In genomic region chr4:82511524-82511923, GRCm38 (mm10) we compare ENCODE assay signal across 9 mouse cellular contexts.
DNase-seq lines count a peak whose midpoint lies in the region; ATAC-seq lines count a peak whose summit lies in the region.
"Had no signal": no experiment of that assay in that cellular context is flagged by ENCODE, and none has a peak within 500 bp of the region (broad histone marks: within the 10 kb centered on the region; RNA-seq: fewer than 3 reads in every experiment).

No protein-coding gene starts in this region.

- no peaks in the 10 kb centered on the region for H3K36me3 ChIP-seq in intestine, embryonic 14.5 days (ENCODE audit: control insufficient read depth, insufficient read depth, low read length)
- no peaks in the 10 kb centered on the region for H3K36me3 ChIP-seq in liver, embryonic 11.5 days (ENCODE audit: control insufficient read depth, insufficient read depth, low read length)
- H3K36me3 ChIP-seq in neural tube, embryonic 14.5 days (ENCODE audit: control insufficient read depth, insufficient read depth, low read length) = no peaks in the 10 kb centered on the region

- H3K4me2 ChIP-seq in intestine, embryonic 14.5 days (ENCODE audit: low read length) = peak overlapping the region; percentile 93
- H3K4me2 ChIP-seq in liver, embryonic 11.5 days = peak overlapping the region; percentile 93
- peak overlapping the region; percentile 93 for H3K4me2 ChIP-seq in neural tube, embryonic 14.5 days (ENCODE audit: low read depth, low read length)

- 2% methylated on average over 8 of the region's 8 CpGs for WGBS in intestine, embryonic 14.5 days
- WGBS in liver, embryonic 11.5 days = 3% methylated on average over 8 of the region's 8 CpGs
- 0% methylated on average over 8 of the region's 8 CpGs for WGBS in neural tube, embryonic 14.5 days

- no peaks in the 10 kb centered on the region for H3K27me3 ChIP-seq in intestine, embryonic 14.5 days (replicated peaks; ENCODE audit: control insufficient read depth, insufficient read depth, low read length)
- H3K27me3 ChIP-seq in liver, embryonic 11.5 days (replicated peaks; ENCODE audit: control insufficient read depth, insufficient read depth, low read length) = peaks cover 31% of the 10 kb centered on the region
- H3K27me3 ChIP-seq in neural tube, embryonic 14.5 days (ENCODE audit: control insufficient read depth, insufficient read depth, low read length) = no peaks in the 10 kb centered on the region
- H3K27me3 ChIP-seq: CH12.LX had no signal

- peak overlapping the region; percentile 90 for H3K27ac ChIP-seq in intestine, embryonic 14.5 days (ENCODE audit: low read depth)
- H3K27ac ChIP-seq in liver, embryonic 11.5 days (ENCODE audit: low read depth, low read length) = peak overlapping the region; percentile 29; the same call in 1 of the 2 replicates
- H3K27ac ChIP-seq in neural tube, embryonic 14.5 days (ENCODE audit: low read depth, low read length) = peak overlapping the region; percentile 80

- peak; percentile 73 for DNase-seq in gastrocnemius, adult 18-20 months (ENCODE audit: low spot score)
- no peak for DNase-seq in gastrocnemius, postnatal 4 days (ENCODE audit: low spot score in 2 of 2)
- peak; percentile 67 for DNase-seq in cerebellum, adult 8-10 months
- peak; percentile 60 to 67 for DNase-seq in gastrocnemius, adult 8-10 months (ENCODE audit: low spot score in 2 of 2)
- peak; percentile 82 for DNase-seq in intestine, embryonic 14.5 days (ENCODE audit: low spot score)
- DNase-seq in liver, embryonic 11.5 days (ENCODE audit: low spot score) = no peak
- no peak for DNase-seq in urinary bladder, postnatal 36 days (ENCODE audit: low spot score in 2 of 2)

- H3K9ac ChIP-seq in intestine, embryonic 14.5 days (ENCODE audit: low read length) = peak overlapping the region; percentile 66
- H3K9ac ChIP-seq in liver, embryonic 11.5 days (ENCODE audit: low read depth, low read length) = no peak overlapping the region; the same call in 1 of the 2 replicates
- peak overlapping the region; percentile 44; the same call in 1 of the 2 replicates for H3K9ac ChIP-seq in neural tube, embryonic 14.5 days (replicated peaks; ENCODE audit: low read depth, low read length)

- H3K9me3 ChIP-seq in intestine, embryonic 14.5 days (ENCODE audit: control insufficient read depth, low read length) = no peaks in the 10 kb centered on the region
- H3K9me3 ChIP-seq in liver, embryonic 11.5 days (ENCODE audit: control insufficient read depth, low read length) = no peaks in the 10 kb centered on the region
- no peaks in the 10 kb centered on the region for H3K9me3 ChIP-seq in neural tube, embryonic 14.5 days (ENCODE audit: control insufficient read depth, low read length)

- no peak for ATAC-seq in intestine, embryonic 14.5 days (replicated peaks; ENCODE audit: low FRiP score, low TSS enrichment, low read depth)
- ATAC-seq in liver, embryonic 11.5 days (replicated peaks; ENCODE audit: low FRiP score) = no peak
- ATAC-seq in neural tube, embryonic 14.5 days (ENCODE audit: low read depth) = 0 out of 2 replicates have a peak, but pooled peaks have one; percentile 10

- peaks cover 53% of the 10 kb centered on the region for H3K4me1 ChIP-seq in intestine, embryonic 14.5 days (replicated peaks; ENCODE audit: control insufficient read depth, insufficient read depth, low read length)
- H3K4me1 ChIP-seq in liver, embryonic 11.5 days (replicated peaks; ENCODE audit: control insufficient read depth, insufficient read depth, low read length) = no peaks in the 10 kb centered on the region
- peaks cover 7% of the 10 kb centered on the region for H3K4me1 ChIP-seq in neural tube, embryonic 14.5 days (ENCODE audit: control insufficient read depth, insufficient read depth, low read length)

- H3K4me3 ChIP-seq in intestine, embryonic 14.5 days (ENCODE audit: low read depth, low read length) = peak overlapping the region; percentile 40
- peak overlapping the region; percentile 8; the same call in 1 of the 2 replicates for H3K4me3 ChIP-seq in liver, embryonic 11.5 days (ENCODE audit: low read depth, low read length)
- H3K4me3 ChIP-seq in neural tube, embryonic 14.5 days (ENCODE audit: low read depth, low read length) = peak overlapping the region; percentile 81

Comparison
In these comparisons a context has a peak if more than half of its experiments do, and no peak if none do; other contexts are left out.
1. DNase-seq: peak in gastrocnemius, adult 18-20 months (single experiment), cerebellum, adult 8-10 months (single experiment), gastrocnemius, adult 8-10 months (2 of 2) and intestine, embryonic 14.5 days (single experiment); none in gastrocnemius, postnatal 4 days (0 of 2), liver, embryonic 11.5 days (single experiment) and urinary bladder, postnatal 36 days (0 of 2).
2. H3K27ac ChIP-seq: peak in every context shown above with its lines; median percentile 90 in intestine, embryonic 14.5 days; 80 in neural tube, embryonic 14.5 days; 29 in liver, embryonic 11.5 days.
3. H3K4me3 ChIP-seq: peak in every context shown above with its lines; median percentile 81 in neural tube, embryonic 14.5 days; 40 in intestine, embryonic 14.5 days; 8 in liver, embryonic 11.5 days.
4. Peak in every context shown above with its lines, with median percentiles within 50 percentile points of each other: H3K4me2 ChIP-seq.